Mouse (Mus musculus) liver, embryonic 15.5 days (tissue): ENCODE results near the gene Chd9. TPM values are rescaled to one million over a fixed set of nuclear protein-coding genes. Genes with fewer than 3 reads are reported as not detected.

ENCODE experiments used
- ATAC-seq: fragments of 200-750 bp; cut with Nextera tagmentation; 2 replicates; pipeline ENCODE4 v1.8.0; 2017; ENCODE audit warnings: moderate number of reproducible peaks, mild to moderate bottlenecking, moderate library complexity; ENCODE audit not compliant: insufficient read depth
- H3K27ac ChIP-seq: fragments of 300-500 bp; sonication (generic); replicated peaks from 2 replicates; pipeline ENCODE4 v1.5.1; 2015; ENCODE audit warnings: mild to moderate bottlenecking, inconsistent platforms
- H3K27me3 ChIP-seq: fragments of 300-500 bp; sonication (generic); 2 replicates; pipeline ENCODE4 v1.6.1; 2015; ENCODE audit warnings: mild to moderate bottlenecking, inconsistent platforms
- H3K36me3 ChIP-seq: fragments of 300-500 bp; sonication (generic); replicated peaks from 2 replicates; pipeline ENCODE4 v1.6.1; 2015; ENCODE audit warnings: moderate library complexity, mild to moderate bottlenecking, inconsistent platforms
- H3K4me1 ChIP-seq: fragments of 300-500 bp; sonication (generic); replicated peaks from 2 replicates; pipeline ENCODE4 v1.6.1; 2015; ENCODE audit warnings: inconsistent platforms
- H3K4me2 ChIP-seq: fragments of 300-500 bp; sonication (generic); 2 replicates; pipeline ENCODE4 v1.6.1; 2015; ENCODE audit warnings: moderate library complexity, mild to moderate bottlenecking, inconsistent platforms
- H3K4me3 ChIP-seq: fragments of 300-500 bp; sonication (generic); replicated peaks from 2 replicates; pipeline ENCODE4 v1.5.1; 2015; ENCODE audit warnings: mild to moderate bottlenecking, inconsistent platforms
- H3K9ac ChIP-seq: fragments of 300-500 bp; sonication (generic); 2 replicates; pipeline ENCODE4 v1.6.1; 2015; ENCODE audit warnings: moderate library complexity, mild to moderate bottlenecking, inconsistent platforms
- H3K9me3 ChIP-seq: fragments of 300-500 bp; sonication (generic); replicated peaks from 2 replicates; pipeline ENCODE4 v1.6.1; 2016; ENCODE audit warnings: inconsistent platforms
- WGBS: fragments of 180-500 bp; shearing (Covaris S2); methylation state at CpG from one replicate; pipeline ENCODE4 v1.1.7; 2015; ENCODE audit warnings: mixed read lengths; ENCODE audit not compliant: insufficient replicate concordance; 5-methylcytosine and 5-hydroxymethylcytosine counted together
- polyA plus RNA-seq: library from polyadenylated mRNA; unstranded; fragments of >200 nt; fragmentation: Nextera tagmentation; extraction: Ambion mirVana; gene quantifications from 2 replicates; pipeline ENCODE4 v1.2.1, GENCODE M21; 2015

The Chd9 gene
- polyA plus RNA-seq, 1 experiment from 2014 or later: 13.2 TPM

DNA sequence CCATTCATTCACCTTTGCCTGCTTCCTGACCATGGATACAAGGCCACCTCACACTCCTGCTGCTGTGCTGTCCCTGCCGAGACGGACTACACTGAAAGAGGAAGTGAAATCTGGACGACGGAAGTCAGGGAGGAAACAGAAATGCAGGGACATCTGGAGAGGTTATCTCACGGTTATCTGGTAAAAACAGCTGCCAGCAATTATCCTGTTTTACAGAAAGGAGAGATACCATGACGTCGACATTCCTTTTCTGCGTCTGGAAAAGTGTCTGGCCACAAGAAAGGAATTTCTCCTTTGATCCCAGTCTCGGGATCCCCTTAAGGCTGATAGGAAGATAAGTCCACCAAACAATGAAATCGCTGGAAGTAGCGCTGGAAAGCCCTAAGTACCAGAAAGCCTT is 5.7 kb upstream of the Chd9 start:
- Histone ChIP-seq H3K4me1 (no peaks in the 10 kb centered on the region), H3K27me3 (no peaks in the 10 kb centered on the region), H3K4me3 (no peak overlapping the region), H3K9me3 (no peaks in the 10 kb centered on the region), H3K27ac (no peak overlapping the region), H3K36me3 (no peaks in the 10 kb centered on the region), H3K4me2 (no peak overlapping the region), H3K9ac (no peak overlapping the region)
- 12% methylated on average over 11 of the region's 11 CpGs for WGBS
- ATAC-seq: no peak

DNA sequence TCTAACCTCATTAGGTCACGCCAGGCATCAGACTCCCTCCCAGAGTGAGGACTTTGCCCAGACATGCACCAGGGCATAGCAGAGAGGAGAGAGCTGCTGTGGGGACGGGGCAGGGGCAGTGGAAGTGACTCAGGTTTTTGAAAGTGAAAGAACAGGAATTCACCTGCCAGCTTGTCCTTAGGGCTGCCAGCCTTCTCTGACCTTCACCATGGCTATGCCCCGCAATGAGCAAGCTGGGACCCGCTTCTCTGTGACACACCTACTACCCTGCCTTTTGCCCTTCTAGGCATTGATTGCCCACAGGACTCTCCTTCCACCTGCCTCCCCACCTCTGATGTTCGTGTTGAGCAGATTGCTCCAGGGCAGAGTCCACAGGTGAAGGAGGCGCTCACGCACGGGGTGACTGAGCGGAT is 2.7 kb upstream of the Chd9 start:
- no peaks in the 10 kb centered on the region for H3K36me3 ChIP-seq
- H3K4me1 ChIP-seq: peaks cover 21% of the 10 kb centered on the region
- WGBS: 62% methylated on average over 9 of the region's 9 CpGs
- H3K9ac ChIP-seq: no peak overlapping the region
- H3K9me3 ChIP-seq: no peaks in the 10 kb centered on the region
- H3K4me2 ChIP-seq: peak overlapping the region; percentile 30; the same call in 1 of the 2 replicates
- H3K27me3 ChIP-seq: no peaks in the 10 kb centered on the region
- no peak overlapping the region for H3K27ac ChIP-seq
- no peak for ATAC-seq
- no peak overlapping the region for H3K4me3 ChIP-seq

DNA sequence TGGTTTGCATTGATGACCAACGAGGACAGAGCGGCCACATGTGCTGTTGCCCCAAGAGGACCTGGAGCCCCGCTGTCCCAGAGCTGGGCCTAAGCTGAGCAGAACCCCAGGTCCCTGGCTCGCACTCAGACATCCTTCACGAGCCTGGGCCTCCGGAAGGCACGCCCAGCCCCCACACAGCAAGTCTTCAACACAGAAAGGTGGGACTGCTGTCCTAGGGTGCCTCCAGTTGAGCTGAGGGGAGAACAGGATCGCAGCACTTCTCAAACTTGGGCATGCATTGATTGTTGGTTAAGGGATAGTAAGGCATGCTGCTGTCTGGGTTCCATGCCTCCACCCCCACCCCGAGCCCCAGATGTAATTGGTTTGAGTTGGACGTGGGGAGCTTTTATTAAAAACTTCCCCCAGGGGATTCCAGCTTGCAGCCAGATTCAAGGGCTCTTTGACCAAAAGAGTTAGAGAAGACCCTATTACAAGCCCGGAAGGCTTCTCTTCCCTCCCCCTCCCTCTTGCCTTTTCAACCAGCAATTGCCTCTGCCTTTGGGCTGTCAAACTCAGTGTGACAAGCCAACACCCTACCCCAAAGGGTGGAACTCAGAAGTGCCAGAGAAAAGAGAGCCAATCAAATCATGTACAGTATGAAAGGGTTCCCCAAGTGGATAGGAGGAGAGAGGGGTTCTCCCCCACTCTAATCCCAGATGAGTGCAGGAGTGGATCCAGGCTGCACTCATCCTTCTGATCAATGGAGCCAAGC is 1.0 kb downstream of the Chd9 start:
- H3K27ac ChIP-seq: 0 out of 2 replicates have a peak overlapping the region, but pooled peaks have one; percentile 6
- 7% methylated on average over 11 of the region's 11 CpGs for WGBS
- H3K36me3 ChIP-seq: no peaks in the 10 kb centered on the region
- H3K9ac ChIP-seq: peak overlapping the region; percentile 42; the same call in 1 of the 2 replicates
- ATAC-seq: peak; percentile 33
- H3K9me3 ChIP-seq: no peaks in the 10 kb centered on the region
- peak overlapping the region; percentile 57 for H3K4me3 ChIP-seq
- peak overlapping the region; percentile 78 for H3K4me2 ChIP-seq
- no peaks in the 10 kb centered on the region for H3K27me3 ChIP-seq
- H3K4me1 ChIP-seq: peaks cover 23% of the 10 kb centered on the region

DNA sequence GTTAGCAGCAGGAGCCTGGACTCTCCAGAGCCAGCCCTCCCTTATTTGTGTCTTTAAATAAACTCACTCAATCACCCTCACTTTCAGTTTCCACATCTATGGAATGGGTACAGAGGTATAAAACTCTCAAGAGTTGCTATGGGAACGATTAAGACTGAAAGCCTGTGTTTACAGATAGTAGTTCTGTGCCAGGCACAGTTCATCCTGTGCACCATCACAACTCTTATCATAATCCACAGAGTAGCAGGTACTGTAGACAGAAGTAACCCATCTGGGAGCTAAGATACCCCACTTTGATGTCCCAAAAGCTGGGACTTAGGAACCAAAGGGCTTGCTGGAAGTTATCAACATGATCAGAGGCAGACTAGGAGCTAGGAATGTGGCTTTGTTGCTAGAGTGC is 1.7 kb downstream of the Chd9 start:
- Histone ChIP-seq H3K9ac (no peak overlapping the region), H3K4me2 (peak overlapping the region; percentile 78), H3K9me3 (no peaks in the 10 kb centered on the region), H3K27me3 (no peaks in the 10 kb centered on the region), H3K4me3 (peak overlapping the region; percentile 57), H3K4me1 (peaks cover 25% of the 10 kb centered on the region), H3K27ac (no peak overlapping the region), H3K36me3 (no peaks in the 10 kb centered on the region)
- ATAC-seq: peak; percentile 24; the same call in 1 of the 2 replicates
- 50% methylated on average over 1 of the region's 1 CpGs for WGBS

DNA sequence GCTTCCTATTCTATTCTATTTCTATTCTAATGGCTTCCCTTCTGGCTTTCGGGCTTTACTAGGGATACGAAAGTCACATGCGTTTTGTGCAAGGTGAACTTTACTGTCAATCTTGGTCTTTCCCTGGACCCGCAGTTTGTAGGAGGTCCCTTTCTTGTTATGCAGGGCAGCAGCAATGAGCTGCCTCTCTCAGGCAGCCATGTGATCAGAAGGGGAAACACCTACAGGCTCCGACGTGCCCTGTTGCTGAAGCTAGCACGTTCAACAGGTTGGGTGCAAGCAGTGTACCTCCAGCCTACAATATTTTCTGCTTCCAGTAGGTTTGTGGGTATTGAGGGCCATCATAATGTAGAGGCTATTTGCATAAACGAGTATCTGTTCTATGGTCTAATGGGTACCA is 2.8 kb downstream of the Chd9 start:
- no peak for ATAC-seq
- H3K36me3 ChIP-seq: no peaks in the 10 kb centered on the region
- no peaks in the 10 kb centered on the region for H3K9me3 ChIP-seq
- H3K4me1 ChIP-seq: peaks cover 25% of the 10 kb centered on the region
- 54% methylated on average over 8 of the region's 8 CpGs for WGBS
- H3K4me2 ChIP-seq: no peak overlapping the region
- no peak overlapping the region for H3K9ac ChIP-seq
- H3K27ac ChIP-seq: no peak overlapping the region
- H3K4me3 ChIP-seq: no peak overlapping the region
- no peaks in the 10 kb centered on the region for H3K27me3 ChIP-seq

DNA sequence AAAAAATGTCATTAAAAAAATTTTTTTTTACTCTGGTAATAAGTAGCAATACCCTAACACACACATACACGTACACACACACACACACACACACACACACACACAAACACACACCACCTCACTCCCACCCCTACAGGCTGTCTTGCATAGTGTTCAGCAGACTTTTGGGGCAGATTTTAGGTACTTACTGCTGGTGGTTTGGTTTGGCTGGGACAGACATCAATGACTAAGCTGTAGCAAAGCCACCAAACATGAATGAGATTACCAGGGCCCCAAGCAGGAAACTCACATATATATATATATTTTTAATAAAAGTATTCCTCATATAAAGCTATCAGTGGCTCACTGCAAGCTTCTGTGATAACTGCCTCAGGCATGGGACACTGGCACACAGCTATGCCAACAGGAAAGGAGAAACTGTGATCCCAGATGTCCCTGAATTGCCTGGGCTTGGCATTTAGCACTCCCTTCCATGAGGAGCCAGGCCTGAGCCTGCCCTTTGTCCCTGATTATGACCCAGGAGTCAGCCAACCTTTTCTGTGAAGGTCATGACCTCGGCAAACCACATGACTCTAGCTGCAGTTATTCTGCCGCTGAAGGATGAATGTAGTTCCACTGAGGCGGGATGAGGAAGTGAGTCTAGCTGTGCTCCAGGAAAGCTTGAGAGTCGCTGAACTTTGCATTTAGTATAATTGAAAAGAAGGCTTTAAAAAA is 4.6 kb downstream of the Chd9 start:
- Histone ChIP-seq H3K27me3 (no peaks in the 10 kb centered on the region), H3K4me1 (peaks cover 25% of the 10 kb centered on the region), H3K9me3 (no peaks in the 10 kb centered on the region), H3K9ac (no peak overlapping the region), H3K4me3 (no peak overlapping the region), H3K27ac (no peak overlapping the region), H3K36me3 (no peaks in the 10 kb centered on the region), H3K4me2 (no peak overlapping the region)
- ATAC-seq: no peak
- 29% methylated on average over 5 of the region's 5 CpGs for WGBS

DNA sequence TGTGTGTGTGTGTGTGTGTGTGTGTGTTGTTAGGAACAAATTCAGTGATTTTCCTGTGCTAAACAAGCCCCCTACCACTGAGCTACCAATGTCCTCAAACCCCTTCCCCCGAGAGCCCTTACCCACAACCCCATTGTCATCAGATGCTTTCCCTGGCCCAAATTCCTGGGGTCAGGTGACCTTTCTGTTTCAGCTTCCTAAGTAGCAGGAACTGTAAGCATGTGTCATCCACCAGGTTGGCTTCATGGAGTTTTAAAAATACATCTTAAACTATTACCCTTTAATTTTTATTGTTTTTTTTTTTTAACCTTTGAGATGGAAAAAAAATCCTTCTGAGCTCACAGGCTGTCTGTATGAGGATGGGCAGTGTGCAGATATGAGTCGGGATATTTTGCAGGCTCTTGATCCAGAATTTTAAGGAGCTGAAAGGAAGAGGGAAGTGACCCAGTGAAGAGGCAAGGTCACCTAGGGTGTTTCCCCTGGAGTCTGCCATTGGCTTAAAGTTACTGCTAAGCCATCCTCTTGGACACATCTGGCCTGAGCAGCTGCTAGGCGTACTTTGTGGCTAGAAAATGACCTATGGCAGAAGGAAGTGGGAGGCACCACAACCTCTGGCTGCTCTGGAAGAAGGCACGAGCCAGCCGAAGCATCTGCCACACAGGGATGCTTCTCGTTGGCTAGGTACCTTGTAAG is 5.6 kb downstream of the Chd9 start:
- 37% methylated on average over 6 of the region's 6 CpGs for WGBS
- no peak overlapping the region for H3K27ac ChIP-seq
- no peak for ATAC-seq
- H3K4me2 ChIP-seq: no peak overlapping the region
- H3K4me3 ChIP-seq: no peak overlapping the region
- no peaks in the 10 kb centered on the region for H3K27me3 ChIP-seq
- H3K4me1 ChIP-seq: peaks cover 16% of the 10 kb centered on the region
- H3K36me3 ChIP-seq: no peaks in the 10 kb centered on the region
- no peak overlapping the region for H3K9ac ChIP-seq
- no peaks in the 10 kb centered on the region for H3K9me3 ChIP-seq

DNA sequence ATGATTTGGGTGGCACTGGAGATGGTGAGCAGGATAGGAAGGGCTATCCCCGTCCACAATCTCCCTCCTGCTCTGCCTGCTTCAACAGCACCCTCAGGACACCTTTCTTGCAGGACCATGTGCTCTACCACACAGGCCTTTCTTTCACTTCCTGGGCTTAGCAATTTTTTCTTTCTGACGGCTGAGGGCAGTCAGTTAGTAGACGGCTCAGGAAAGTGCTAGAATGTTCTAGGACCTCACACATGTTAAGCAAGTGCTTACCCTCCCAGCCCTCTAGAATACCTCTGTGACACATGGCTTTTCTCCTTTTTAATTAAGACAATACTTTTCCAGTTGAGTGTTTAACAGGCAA is 6.1 kb downstream of the Chd9 start:
- Histone ChIP-seq H3K9me3 (no peaks in the 10 kb centered on the region), H3K27ac (no peak overlapping the region), H3K36me3 (no peaks in the 10 kb centered on the region), H3K4me3 (no peak overlapping the region), H3K9ac (no peak overlapping the region), H3K27me3 (no peaks in the 10 kb centered on the region), H3K4me2 (no peak overlapping the region), H3K4me1 (peaks cover 11% of the 10 kb centered on the region)
- ATAC-seq: no peak
- 51% methylated on average over 3 of the region's 3 CpGs for WGBS

DNA sequence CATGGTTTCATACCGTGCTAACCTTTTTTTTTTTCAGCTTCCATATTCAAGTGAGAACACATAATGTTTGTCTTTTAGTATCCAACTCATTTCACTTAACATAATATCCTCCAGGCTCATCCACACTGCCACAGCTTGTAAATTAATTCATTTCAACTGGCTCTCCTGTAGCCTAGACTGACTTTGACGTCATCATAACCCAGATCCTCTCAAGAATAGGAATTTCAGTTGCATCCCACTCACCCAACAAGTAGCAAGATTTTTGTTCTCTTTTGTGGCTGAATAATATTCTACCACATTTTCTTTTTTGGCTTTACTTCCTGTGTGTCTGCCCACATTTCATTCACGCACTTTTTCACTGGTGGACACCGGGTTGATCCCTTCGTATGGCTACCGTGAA is 9.3 kb downstream of the Chd9 start:
- Histone ChIP-seq H3K27me3 (no peaks in the 10 kb centered on the region), H3K4me2 (no peak overlapping the region), H3K36me3 (no peaks in the 10 kb centered on the region), H3K4me1 (0 out of 2 replicates have a peak, but pooled peaks cover 3% of the 10 kb centered on the region), H3K4me3 (no peak overlapping the region), H3K9me3 (no peaks in the 10 kb centered on the region), H3K27ac (no peak overlapping the region), H3K9ac (no peak overlapping the region)
- 71% methylated on average over 6 of the region's 6 CpGs for WGBS
- no peak for ATAC-seq

DNA sequence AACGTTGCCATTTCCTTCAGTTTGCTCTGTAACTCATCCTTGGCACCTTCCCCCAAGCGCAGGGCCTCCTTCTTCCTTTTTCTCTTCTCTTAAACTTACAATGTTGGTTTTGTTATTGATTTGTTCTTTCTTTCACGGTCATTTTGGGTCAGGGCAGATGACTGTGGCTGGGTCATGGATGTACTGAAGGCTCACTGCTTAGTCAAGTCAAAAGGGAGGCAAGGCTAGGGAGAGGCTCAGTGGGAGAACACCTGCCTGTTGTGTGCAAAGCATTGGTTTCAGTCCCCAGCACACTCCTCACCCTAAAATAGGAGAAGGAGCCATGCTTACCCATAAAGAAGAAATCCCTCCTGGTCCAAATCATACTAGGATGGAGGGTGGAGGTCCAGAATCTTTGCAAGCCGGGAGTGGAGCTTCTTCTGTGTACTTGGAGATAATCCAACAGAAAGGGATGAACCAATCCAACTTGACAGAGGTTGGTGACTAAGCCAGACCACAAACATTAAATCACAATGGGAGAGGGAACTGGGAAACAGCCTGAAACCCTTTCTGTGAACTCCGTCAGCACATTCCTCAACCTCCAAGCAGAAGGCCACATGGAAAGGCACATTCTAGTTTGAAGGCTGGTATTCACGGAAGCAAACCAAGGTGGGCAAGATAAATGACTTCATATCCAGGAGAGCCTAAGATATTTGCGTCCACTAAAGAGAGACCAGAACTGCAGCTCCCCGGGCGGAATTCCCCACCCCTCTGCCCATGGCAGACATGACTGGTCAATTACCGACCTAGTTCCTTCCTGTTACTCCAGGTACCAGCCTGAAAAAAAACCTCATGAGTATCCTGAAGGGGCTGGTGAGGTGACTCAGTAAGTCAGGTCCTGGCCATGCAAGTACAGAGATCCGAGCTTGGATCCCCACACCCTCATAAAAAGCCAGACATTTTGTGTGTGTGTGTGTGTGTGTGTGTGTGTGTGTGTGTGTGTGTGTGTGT is 11.9 kb downstream of the Chd9 start:
- Histone ChIP-seq H3K4me2 (no peak overlapping the region), H3K4me1 (no peaks in the 10 kb centered on the region), H3K36me3 (no peaks in the 10 kb centered on the region), H3K9me3 (no peaks in the 10 kb centered on the region), H3K9ac (no peak overlapping the region), H3K4me3 (no peak overlapping the region), H3K27me3 (no peaks in the 10 kb centered on the region), H3K27ac (no peak overlapping the region)
- WGBS: 39% methylated on average over 11 of the region's 11 CpGs
- ATAC-seq: no peak
